Mouse (Mus musculus) ovary, adult 2 months (tissue): ENCODE measurements around the gene Ddx27. TPM values are rescaled to one million over a fixed set of nuclear protein-coding genes. Genes with fewer than 3 reads are reported as not detected.

ENCODE experiments used
- polyA plus RNA-seq: library from polyadenylated mRNA; depleted of rRNA; stranded (reverse); fragments of >200 nt; gene quantifications from 2 replicates; pipeline ENCODE4 v1.2.3, GENCODE M21; 2012; rRNA removed

Gene Ddx27
- polyA plus RNA-seq, result 31.7 and 33.8 TPM in 2 replicates

DNA sequence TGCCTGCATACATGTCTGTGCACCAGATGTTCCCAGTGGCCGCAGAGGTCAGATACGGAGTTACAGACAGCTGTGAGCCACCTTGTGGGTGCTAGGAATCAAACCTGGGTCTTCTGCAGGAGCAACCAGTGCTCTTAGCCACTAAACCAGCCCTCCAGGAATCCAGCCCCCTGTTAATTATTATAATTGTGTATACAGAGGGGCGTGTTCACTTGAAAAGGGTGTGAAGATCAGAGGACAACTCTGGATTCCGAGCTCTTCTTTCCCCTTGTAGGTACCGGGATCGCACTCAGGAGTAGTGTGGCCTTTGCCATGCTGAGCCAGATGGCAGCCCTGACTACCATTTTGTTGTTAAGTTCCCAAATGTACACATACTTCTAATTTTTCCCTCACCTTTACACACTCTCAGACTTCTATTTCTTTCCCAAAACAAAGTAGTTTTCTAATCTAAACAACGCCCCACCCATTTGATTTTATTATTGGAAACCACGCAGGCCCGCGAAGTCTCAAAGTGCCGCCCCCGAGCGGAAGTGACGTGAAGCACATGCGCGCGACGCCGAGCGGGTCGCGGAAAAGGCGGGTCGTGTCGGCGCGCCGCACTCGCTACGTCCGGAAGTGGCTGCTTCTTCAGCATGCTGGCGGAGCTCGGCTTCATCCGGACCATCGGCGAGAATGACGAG, at the start of gene Ddx27:
Ddx27 (plus strand) TSS at position 492 of the 680 bp plus-strand sequence.

DNA sequence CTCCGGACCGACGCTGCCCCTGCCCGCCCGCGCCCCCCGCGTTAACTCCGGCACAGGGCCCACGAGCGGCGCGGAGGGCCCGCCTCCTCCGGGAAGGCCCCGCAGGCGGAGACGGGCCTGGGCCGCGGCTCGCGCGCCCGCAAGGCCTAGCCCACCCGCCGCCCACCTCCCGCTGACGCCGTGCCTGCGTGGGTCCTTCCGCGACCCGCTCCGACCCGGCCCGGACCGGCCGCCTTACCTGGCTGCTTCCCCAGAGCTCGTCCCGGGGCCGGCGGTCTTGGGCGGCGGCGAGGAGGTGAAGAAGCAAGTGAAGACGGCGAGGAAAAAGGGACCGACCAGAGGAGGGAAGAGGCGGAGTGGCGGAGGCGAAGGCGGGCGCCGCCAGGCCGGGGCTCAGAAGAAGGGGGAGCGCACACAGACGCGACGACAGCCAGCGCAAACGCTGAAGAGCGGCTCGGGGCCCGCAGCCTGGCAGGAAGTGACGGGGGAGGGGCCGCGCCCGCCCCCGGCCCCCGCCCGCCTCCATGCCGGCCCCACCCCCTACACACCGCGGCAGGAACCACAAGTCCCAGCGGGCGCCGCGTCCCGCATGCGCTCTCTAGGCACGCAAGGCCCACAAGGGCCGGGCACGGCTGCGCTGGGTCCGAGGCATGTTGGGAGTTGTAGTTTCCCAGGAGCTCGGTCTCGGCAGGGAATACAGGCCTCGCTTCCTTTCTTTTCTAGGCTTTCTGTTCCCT, 19.0 kb upstream of the Ddx27 start, which contains the start of gene Stau1:
Stau1 (minus strand) TSS at position 504 of the 737 bp plus-strand sequence.

DNA sequence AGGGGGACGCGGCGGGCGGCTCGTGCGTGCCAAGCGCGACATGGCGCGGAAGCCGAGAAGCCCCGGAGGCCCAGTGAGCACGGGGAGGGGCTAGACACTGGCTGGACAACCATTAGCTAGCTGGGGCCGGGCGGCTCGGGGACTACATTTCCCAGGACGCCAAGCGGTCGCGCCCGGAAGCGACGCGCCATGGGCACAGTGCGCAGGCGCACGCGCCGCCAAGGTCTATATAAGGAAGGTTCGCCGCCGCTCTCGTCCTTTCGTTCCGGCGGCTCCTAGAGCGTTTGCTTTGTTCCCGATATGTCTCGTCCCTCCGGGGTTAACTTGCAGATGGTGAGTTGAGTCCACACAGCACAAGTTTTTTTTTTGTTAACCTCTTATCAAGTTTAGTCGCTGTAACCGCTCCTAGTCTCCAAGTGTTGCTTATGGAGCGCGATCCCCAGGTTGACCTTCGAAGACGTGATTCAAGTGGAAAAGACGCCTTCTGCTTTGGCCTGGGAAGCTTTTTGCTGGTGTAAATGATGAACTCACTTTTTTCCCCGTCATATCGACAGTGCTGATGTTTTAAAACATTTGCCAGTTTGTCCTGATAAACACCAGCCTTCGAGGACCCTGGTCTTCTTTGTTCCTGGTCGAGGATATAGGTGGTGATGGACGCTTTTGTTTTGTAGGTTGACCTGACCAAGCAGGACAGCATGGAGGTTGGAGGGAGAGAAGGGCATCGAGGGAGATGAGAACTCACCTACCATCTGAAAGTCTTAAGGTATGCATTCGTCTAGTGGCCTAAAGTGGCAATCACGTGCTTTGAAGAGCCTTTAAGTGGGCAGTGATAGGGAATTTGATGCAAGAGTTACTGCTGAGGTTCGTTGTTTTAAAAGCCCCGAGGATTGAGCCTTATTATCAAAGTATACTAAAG, 48.2 kb downstream of the Ddx27 start, which contains the start of gene Znfx1:
Znfx1 (minus strand) TSS at position 51 of the 916 bp plus-strand sequence.

Other genes starting within 250 kb of the Ddx27 start
- 6.3 and 7.3 TPM in 2 replicates for gene Trp53rkb, start 222.7 kb upstream of the Ddx27 start, polyA plus RNA-seq
- 10.3 TPM in 2 replicates for gene Arfgef2, start 209.6 kb upstream of the Ddx27 start, polyA plus RNA-seq
- gene Cse1l, start 109.2 kb upstream of the Ddx27 start, polyA plus RNA-seq, result 12.8 and 14.9 TPM in 2 replicates
- gene Stau1, start 18.9 kb upstream of the Ddx27 start, polyA plus RNA-seq, result 22.6 and 30.9 TPM in 2 replicates
- 41.1 and 45.1 TPM in 2 replicates for gene Znfx1, start 47.8 kb downstream of the Ddx27 start, polyA plus RNA-seq
- 8.5 and 8.6 TPM in 2 replicates for gene Kcnb1, start 175.0 kb downstream of the Ddx27 start, polyA plus RNA-seq
- gene Ptgis, start 225.4 kb downstream of the Ddx27 start, polyA plus RNA-seq, result 135 and 147 TPM in 2 replicates